Mouse (Mus musculus): ENCODE measurements around the gene Pdxp. TPM values are rescaled to one million over a fixed set of nuclear protein-coding genes. Genes with fewer than 3 reads are reported as not detected.

The Pdxp gene
- 33.1 TPM for polyA plus RNA-seq (2012; fragmentation: generic; extraction: Trizol)

DNA sequence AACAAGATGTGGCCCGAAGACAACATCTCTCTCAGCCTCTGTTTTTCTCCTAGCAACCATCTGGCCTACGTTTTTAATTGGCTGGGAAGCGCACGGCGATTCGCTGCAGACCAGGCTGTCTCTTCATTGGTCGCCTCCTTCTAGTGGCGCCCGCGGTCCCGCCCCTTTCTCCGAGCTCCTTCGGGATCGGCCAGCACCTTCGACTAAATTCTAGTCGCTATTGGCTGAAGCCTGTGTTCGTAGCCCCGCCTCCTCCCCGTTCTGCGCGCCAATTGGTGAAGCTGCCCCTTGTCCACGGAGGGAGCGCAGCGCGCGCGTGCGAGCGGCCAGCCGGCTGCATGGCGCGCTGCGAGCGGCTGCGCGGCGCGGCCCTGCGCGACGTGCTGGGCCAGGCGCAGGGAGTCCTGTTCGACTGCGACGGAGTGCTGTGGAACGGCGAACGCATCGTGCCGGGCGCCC, at the start of gene Pdxp:
Gene Pdxp, plus strand, starts transcription at position 288 of the 459 bp plus-strand sequence.
- TF ChIP-seq POLR2A (IDR thresholded peaks at IDR 0.05; ENCODE audit: insufficient read length, low read depth) (peak; percentile 99), POLR2AphosphoS2 (IDR thresholded peaks at IDR 0.05; ENCODE audit: insufficient read length, low read depth) (peak; percentile 98), USF1 (IDR thresholded peaks at IDR 0.05; ENCODE audit: low read depth) (no peak), MYOD1 (IDR thresholded peaks at IDR 0.05; ENCODE audit: control insufficient read depth in 1 of 3, insufficient read length in 2 of 3, low read depth in 2 of 3) (peak in 1 of 3 experiments; percentile 53), MAX (IDR thresholded peaks at IDR 0.05; ENCODE audit: low read depth) (peak; percentile 41), SRF (IDR thresholded peaks at IDR 0.05; ENCODE audit: control insufficient read depth, insufficient read length, low read depth) (no peak), E2F4 (IDR thresholded peaks at IDR 0.05; ENCODE audit: insufficient read depth) (peak; percentile 74), MYOG (IDR thresholded peaks at IDR 0.05; ENCODE audit: control insufficient read depth in 1 of 3, insufficient read depth in 1 of 3, insufficient read length in 2 of 3, low read depth in 2 of 3) (peak in 2 of 3 experiments; percentile 21 to 63), CEBPB (IDR thresholded peaks at IDR 0.05; ENCODE audit: insufficient read depth, poor library complexity, severe bottlenecking) (no peak)
- Histone ChIP-seq H3K36me3 (ENCODE audit: control insufficient read depth, insufficient read depth) (no peaks in the 10 kb centered on the region), H3K79me2 (ENCODE audit: control insufficient read depth, insufficient read depth) (peaks cover 14% of the 10 kb centered on the region), H3K4me2 (ENCODE audit: low read depth) (peak within 1 kb of the TSS; percentile 89), H3ac (ENCODE audit: control insufficient read depth, insufficient read length) (peak within 1 kb of the TSS; percentile 43), H3K27me3 (ENCODE audit: control insufficient read depth, insufficient read depth, insufficient read length) (no peaks in the 10 kb centered on the region), H3K4me3 (peak within 1 kb of the TSS; percentile 22)

DNA sequence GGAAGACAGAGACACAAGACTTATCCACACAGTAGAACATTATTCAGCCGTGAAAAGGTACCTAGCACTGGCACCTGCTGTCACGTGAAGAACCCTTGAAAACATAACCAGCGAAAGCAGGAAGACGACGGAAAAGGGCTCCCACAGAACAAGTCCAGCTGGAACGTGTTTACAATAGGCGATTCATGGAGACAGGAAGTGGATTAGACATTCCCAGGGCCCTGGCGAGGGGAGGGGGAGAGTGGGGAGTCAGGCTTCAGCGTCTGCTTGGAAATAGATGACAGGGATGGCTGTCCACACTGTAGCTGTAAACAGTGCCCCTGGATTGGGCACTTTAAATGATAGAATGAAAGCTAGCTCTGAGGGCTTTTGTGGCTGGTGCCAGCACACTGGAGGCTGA, 45.3 kb upstream of the Pdxp start:
- no peaks in the 10 kb centered on the region for H3K27me3 ChIP-seq (ENCODE audit: control insufficient read depth, insufficient read depth, insufficient read length)
- H3K4me3 ChIP-seq, result no peak overlapping the region
- H3K4me2 ChIP-seq (ENCODE audit: low read depth), result peak overlapping the region; percentile 39
- no peaks in the 10 kb centered on the region for H3K36me3 ChIP-seq (ENCODE audit: control insufficient read depth, insufficient read depth)
- no peaks in the 10 kb centered on the region for H3K79me2 ChIP-seq (ENCODE audit: control insufficient read depth, insufficient read depth)
- no peak overlapping the region for H3ac ChIP-seq (ENCODE audit: control insufficient read depth, insufficient read length)
- no peak for TF ChIP-seq POLR2A (IDR thresholded peaks at IDR 0.05; ENCODE audit: insufficient read length, low read depth)
- no peak for TF ChIP-seq TCF3 (IDR thresholded peaks at IDR 0.05; ENCODE audit: insufficient read length, low read depth)
- no peak for TF ChIP-seq SRF (IDR thresholded peaks at IDR 0.05; ENCODE audit: control insufficient read depth, insufficient read length, low read depth)
- TF ChIP-seq REST (IDR thresholded peaks at IDR 0.05; ENCODE audit: insufficient read depth, insufficient read length), result no peak

- H3K27me3 ChIP-seq (ENCODE audit: control insufficient read depth, insufficient read depth, insufficient read length), result no peaks in the 10 kb centered on the region
- H3K79me2 ChIP-seq (ENCODE audit: control insufficient read depth, insufficient read depth), result no peaks in the 10 kb centered on the region
- no peak overlapping the region for H3ac ChIP-seq (ENCODE audit: control insufficient read depth, insufficient read length)
- TF ChIP-seq TCF12 (IDR thresholded peaks at IDR 0.05; ENCODE audit: insufficient read depth, poor library complexity, severe bottlenecking) (peak; percentile 34), POLR2AphosphoS2 (IDR thresholded peaks at IDR 0.05; ENCODE audit: insufficient read length, low read depth) (no peak), E2F4 (IDR thresholded peaks at IDR 0.05; ENCODE audit: insufficient read depth) (no peak), MYOD1 (IDR thresholded peaks at IDR 0.05; ENCODE audit: control insufficient read depth in 1 of 3, insufficient read length in 2 of 3, low read depth in 2 of 3) (peak; percentile 9 to 74 (median 56)), TCF3 (IDR thresholded peaks at IDR 0.05; ENCODE audit: insufficient read length, low read depth) (peak; percentile 1), POLR2A (IDR thresholded peaks at IDR 0.05; ENCODE audit: insufficient read length, low read depth) (no peak), MYOG (IDR thresholded peaks at IDR 0.05; ENCODE audit: control insufficient read depth in 1 of 3, insufficient read depth in 1 of 3, insufficient read length in 2 of 3, low read depth in 2 of 3) (peak; percentile 35 to 83 (median 52))
- no peaks in the 10 kb centered on the region for H3K36me3 ChIP-seq (ENCODE audit: control insufficient read depth, insufficient read depth)
- H3K4me3 ChIP-seq, result no peak overlapping the region
- H3K4me2 ChIP-seq (ENCODE audit: low read depth), result peak overlapping the region; percentile 39
Measured at GRCm38 (mm10) chr15:78868826-78869233, 44.9 kb upstream of the Pdxp start.

GRCm38 (mm10) chr15:78869775-78870174, 43.9 kb upstream of the Pdxp start:
- TF ChIP-seq POLR2A (IDR thresholded peaks at IDR 0.05; ENCODE audit: insufficient read length, low read depth) (no peak), MAX (IDR thresholded peaks at IDR 0.05; ENCODE audit: low read depth) (peak; percentile 46)
- no peaks in the 10 kb centered on the region for H3K36me3 ChIP-seq (ENCODE audit: control insufficient read depth, insufficient read depth)
- no peaks in the 10 kb centered on the region for H3K27me3 ChIP-seq (ENCODE audit: control insufficient read depth, insufficient read depth, insufficient read length)
- H3K4me3 ChIP-seq, result no peak overlapping the region
- H3K4me2 ChIP-seq (ENCODE audit: low read depth), result no peak overlapping the region
- H3K79me2 ChIP-seq (ENCODE audit: control insufficient read depth, insufficient read depth), result no peaks in the 10 kb centered on the region
- H3ac ChIP-seq (ENCODE audit: control insufficient read depth, insufficient read length), result no peak overlapping the region

DNA sequence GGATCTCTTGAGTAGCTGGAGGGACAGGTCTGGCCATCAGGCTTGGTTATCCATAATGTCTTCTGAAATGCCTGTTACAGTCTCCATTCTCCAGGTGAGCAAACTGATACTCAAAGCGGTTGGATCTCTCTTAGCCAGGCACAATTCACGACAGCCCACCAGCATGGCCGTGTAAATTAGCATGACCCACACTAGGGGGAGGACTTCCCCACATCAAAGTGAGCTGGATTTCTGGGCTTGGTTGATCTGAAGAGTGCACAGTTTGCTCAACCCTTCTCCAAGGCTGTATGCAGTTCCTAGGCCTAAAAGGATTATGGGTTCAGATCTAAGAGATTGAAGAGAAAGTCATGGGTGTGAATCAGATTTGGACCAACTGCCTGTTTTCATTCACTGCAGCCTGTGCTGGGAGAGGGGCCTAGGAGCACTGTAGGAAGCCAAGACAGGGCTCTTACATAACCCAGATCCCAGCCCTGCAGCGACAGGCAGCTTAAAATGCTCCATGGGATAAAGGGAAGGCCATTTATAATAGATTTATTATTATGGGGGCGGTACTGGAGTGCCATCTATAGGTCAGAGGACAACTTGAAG, 41.6 kb upstream of the Pdxp start:
- TF ChIP-seq CEBPB (IDR thresholded peaks at IDR 0.05; ENCODE audit: insufficient read depth, poor library complexity, severe bottlenecking), result no peak
- no peak for TF ChIP-seq POLR2A (IDR thresholded peaks at IDR 0.05; ENCODE audit: insufficient read length, low read depth)
- Histone ChIP-seq H3K79me2 (ENCODE audit: control insufficient read depth, insufficient read depth) (no peaks in the 10 kb centered on the region), H3K27me3 (ENCODE audit: control insufficient read depth, insufficient read depth, insufficient read length) (no peaks in the 10 kb centered on the region), H3K4me3 (no peak overlapping the region), H3ac (ENCODE audit: control insufficient read depth, insufficient read length) (no peak overlapping the region), H3K36me3 (ENCODE audit: control insufficient read depth, insufficient read depth) (no peaks in the 10 kb centered on the region), H3K4me2 (ENCODE audit: low read depth) (no peak overlapping the region)
